In the genomic region with DNA sequence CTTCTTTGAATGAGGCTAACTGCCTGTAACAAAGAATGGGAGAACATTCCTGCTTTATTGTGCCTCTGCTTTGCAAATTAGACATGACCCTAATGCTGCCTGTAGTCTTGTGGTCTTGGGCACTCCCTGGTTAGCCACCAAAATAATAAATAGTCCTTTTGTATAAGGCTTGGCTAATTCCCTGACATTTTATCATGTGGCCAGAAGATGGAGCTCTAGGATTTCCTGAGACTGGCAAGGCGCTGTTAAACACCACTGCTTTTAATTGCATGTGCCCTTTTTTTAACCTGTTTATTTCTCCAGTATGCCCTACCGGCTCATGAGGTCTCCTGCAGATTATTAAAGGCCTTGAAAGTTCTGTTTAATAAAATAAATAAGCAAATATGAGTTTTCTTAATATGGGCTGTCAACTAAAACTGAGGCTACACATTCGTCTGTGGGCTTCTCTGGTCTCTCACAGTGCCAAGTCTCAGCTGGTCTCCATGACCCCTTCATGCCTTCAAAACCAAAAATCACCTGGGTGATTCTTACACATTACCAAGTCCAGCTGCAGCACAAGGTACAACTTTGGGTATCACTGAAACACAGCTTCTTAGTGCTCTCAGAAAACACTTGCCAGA, we compare ENCODE assay signal across 9 mouse cellular contexts. TPM values are rescaled to one million over a fixed set of nuclear protein-coding genes. Genes with fewer than 3 reads are reported as not detected.
A peak's percentile ranks its signal among the peaks of the same experiment; 100 is the strongest.
DNase-seq lines count a peak whose midpoint lies in the region; ATAC-seq and TF ChIP-seq lines count a peak whose summit lies in the region.
"Had no signal": no experiment of that assay in that cellular context is flagged by ENCODE, and none has a peak within 500 bp of the region (broad histone marks: within the 10 kb centered on the region; RNA-seq: fewer than 3 reads in every experiment).

No protein-coding gene starts in this region.

- H3K9me3 ChIP-seq in liver, embryonic 12.5 days (replicated peaks), result no peaks in the 10 kb centered on the region
- no peaks in the 10 kb centered on the region for H3K9me3 ChIP-seq in hindbrain, embryonic 11.5 days (ENCODE audit: control insufficient read depth, low read length)
- H3K9me3 ChIP-seq: embryonic facial prominence, embryonic 15.5 days had no signal

- intact Hi-C loops in left cerebral cortex, postnatal 4 days (cut with DNase I), result loop anchor here (10.0 kb wide), 1 partner anchor 794 kb away; no protein-coding TSS in a partner anchor

- H3K9ac ChIP-seq in liver, adult 2 months (ENCODE audit: low read depth, low read length), result no peak overlapping the region
- H3K9ac ChIP-seq in liver, embryonic 12.5 days, result no peak overlapping the region
- no peak overlapping the region for H3K9ac ChIP-seq in hindbrain, embryonic 11.5 days (ENCODE audit: low read depth, low read length)
- H3K9ac ChIP-seq: embryonic facial prominence, embryonic 15.5 days had no signal

- 34% methylated on average over 3 of the region's 3 CpGs for WGBS in liver, adult 2 months
- WGBS in liver, embryonic 12.5 days (ENCODE audit: insufficient replicate concordance), result 23% methylated on average over 3 of the region's 3 CpGs
- 30% methylated on average over 3 of the region's 3 CpGs for WGBS in hindbrain, embryonic 11.5 days

- TF ChIP-seq CTCF in liver, adult 2 months (IDR thresholded peaks at IDR 0.05; ENCODE audit: low read depth, low read length), result peak; percentile 13; the same call in 1 of the 2 replicates

- no peak for TF ChIP-seq POLR2A in liver, adult 2 months (IDR thresholded peaks at IDR 0.05; ENCODE audit: extremely low read depth, insufficient read depth, low read length)

- DNase-seq in liver, adult 2 months (ENCODE audit: extremely low read depth, low read depth, low spot score), result peak; percentile 25
- peak; percentile 61 for DNase-seq in MN1 (ENCODE audit: low spot score)
- DNase-seq in cerebellum, postnatal 36 days, result peak; percentile 3 to 35
- DNase-seq in hindbrain, embryonic 11.5 days (ENCODE audit: low spot score), result peak; percentile 62
- peak; percentile 5 for DNase-seq in left cerebral cortex, postnatal 4 days
- DNase-seq in retina, adult 2 months (ENCODE audit: low read depth, low spot score), result peak; percentile 34
- DNase-seq in ovary, postnatal 10 days (ENCODE audit: low spot score), result no peak

- H3K4me1 ChIP-seq in liver, adult 2 months (ENCODE audit: control insufficient read depth, insufficient read depth, low read length), result no peaks in the 10 kb centered on the region
- H3K4me1 ChIP-seq in liver, embryonic 12.5 days, result no peaks in the 10 kb centered on the region
- H3K4me1 ChIP-seq in hindbrain, embryonic 11.5 days (replicated peaks; ENCODE audit: control insufficient read depth, insufficient read depth, low read length), result no peaks in the 10 kb centered on the region
- H3K4me1 ChIP-seq: embryonic facial prominence, embryonic 15.5 days had no signal

- H3K79me2 ChIP-seq in liver, adult 2 months (ENCODE audit: control insufficient read depth, insufficient read depth, low read length), result no peaks in the 10 kb centered on the region

- no peak overlapping the region for H3K4me3 ChIP-seq in liver, adult 2 months (ENCODE audit: insufficient read depth, low read depth, low read length)
- no peak overlapping the region for H3K4me3 ChIP-seq in liver, embryonic 12.5 days
- no peak overlapping the region for H3K4me3 ChIP-seq in hindbrain, embryonic 11.5 days (ENCODE audit: low read depth, low read length)
- H3K4me3 ChIP-seq: embryonic facial prominence, embryonic 15.5 days had no signal

- no peak overlapping the region for H3K4me2 ChIP-seq in liver, embryonic 12.5 days
- no peak overlapping the region for H3K4me2 ChIP-seq in hindbrain, embryonic 11.5 days (replicated peaks; ENCODE audit: low read depth, low read length)
- H3K4me2 ChIP-seq: embryonic facial prominence, embryonic 15.5 days had no signal

- no peak overlapping the region for H3K27ac ChIP-seq in liver, adult 2 months (replicated peaks; ENCODE audit: insufficient read depth, low read depth, low read length)
- H3K27ac ChIP-seq in liver, embryonic 12.5 days, result no peak overlapping the region
- no peak overlapping the region for H3K27ac ChIP-seq in hindbrain, embryonic 11.5 days (ENCODE audit: low read depth, low read length)
- H3K27ac ChIP-seq: embryonic facial prominence, embryonic 15.5 days had no signal

- H3K27me3 ChIP-seq in liver, adult 2 months (ENCODE audit: control insufficient read depth, insufficient read depth, low read length), result no peaks in the 10 kb centered on the region
- no peaks in the 10 kb centered on the region for H3K27me3 ChIP-seq in liver, embryonic 12.5 days (replicated peaks)
- no peaks in the 10 kb centered on the region for H3K27me3 ChIP-seq in hindbrain, embryonic 11.5 days (ENCODE audit: control insufficient read depth, insufficient read depth, low read length)
- H3K27me3 ChIP-seq: embryonic facial prominence, embryonic 15.5 days had no signal

- H3K36me3 ChIP-seq in liver, adult 2 months (ENCODE audit: control insufficient read depth, insufficient read depth, low read length), result no peaks in the 10 kb centered on the region
- H3K36me3 ChIP-seq in liver, embryonic 12.5 days, result no peaks in the 10 kb centered on the region
- no peaks in the 10 kb centered on the region for H3K36me3 ChIP-seq in hindbrain, embryonic 11.5 days (ENCODE audit: control insufficient read depth, insufficient read depth, low read length)
- H3K36me3 ChIP-seq: embryonic facial prominence, embryonic 15.5 days had no signal

- no peak for ATAC-seq in liver, embryonic 12.5 days
- ATAC-seq in hindbrain, embryonic 11.5 days (ENCODE audit: low FRiP score), result peak; percentile 76; the same call in 1 of the 2 replicates

RNA-seq across cellular contexts. Expression of a gene that starts 51.9 kb away (rescaled TPM):
- 53.7 and 59.5 TPM in 2 replicates for total RNA-seq in liver, adult 2 months (2014; rRNA removed)
- 26.3 and 28.9 TPM in 2 replicates for polyA plus RNA-seq in liver, adult 2 months (2012; rRNA removed)
- polyA plus RNA-seq in liver, embryonic 12.5 days (2016; fragmentation: Nextera tagmentation; extraction: Ambion mirVana), result 26.0 and 31.3 TPM in 2 replicates
- 42.5 and 54.9 TPM in 2 replicates for polyA plus RNA-seq in hindbrain, embryonic 11.5 days (2014; fragmentation: Nextera tagmentation; extraction: Ambion mirVana)
- total RNA-seq in left cerebral cortex, postnatal 4 days (2021), result 10 to 100 TPM; 20.6 to 21.9 TPM
